Mouse (Mus musculus): Measurements from ENCODE around the gene Dapk3.
A peak's percentile ranks its signal among the peaks of the same experiment; 100 is the strongest.
"Not testable (repeated sequence)": the region's sequence is repeated elsewhere in the genome, so short reads cannot be mapped to it uniquely, and the experiment has no call there.

Dapk3 gene

GRCm38 (mm10) chr10:81179451-81180342 lies 3.1 kb upstream of the Dapk3 start:
- no peak for DNase-seq

GRCm38 (mm10) chr10:81180946-81181345 lies 1.9 kb upstream of the Dapk3 start:
- DNase-seq = no peak

DNA sequence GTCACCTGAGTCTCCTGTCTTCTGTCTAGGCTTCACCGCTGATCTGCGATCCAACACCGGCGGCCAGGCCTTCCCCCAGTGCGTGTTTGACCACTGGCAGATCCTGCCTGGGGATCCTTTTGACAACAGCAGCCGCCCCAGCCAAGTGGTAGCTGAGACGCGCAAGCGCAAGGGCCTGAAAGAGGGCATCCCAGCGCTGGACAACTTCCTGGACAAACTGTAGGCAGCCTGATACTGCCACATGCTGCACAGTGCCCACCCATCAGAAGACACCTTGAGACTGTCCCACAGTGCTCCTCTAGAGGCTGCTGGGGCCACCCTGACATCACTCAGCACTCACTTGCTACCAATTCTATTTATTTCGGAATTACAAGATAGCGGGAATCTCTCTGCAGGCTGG lies 945 bp upstream of the Dapk3 start:
- not testable (repeated sequence) for DNase-seq

- DNase-seq = no peak
Observed at GRCm38 (mm10) chr10:81183805-81184204, 1.0 kb downstream of the Dapk3 start, which contains the start of gene 4930442H23Rik. Gene 4930442H23Rik, minus strand, starts transcription at chr10:81183849.

DNA sequence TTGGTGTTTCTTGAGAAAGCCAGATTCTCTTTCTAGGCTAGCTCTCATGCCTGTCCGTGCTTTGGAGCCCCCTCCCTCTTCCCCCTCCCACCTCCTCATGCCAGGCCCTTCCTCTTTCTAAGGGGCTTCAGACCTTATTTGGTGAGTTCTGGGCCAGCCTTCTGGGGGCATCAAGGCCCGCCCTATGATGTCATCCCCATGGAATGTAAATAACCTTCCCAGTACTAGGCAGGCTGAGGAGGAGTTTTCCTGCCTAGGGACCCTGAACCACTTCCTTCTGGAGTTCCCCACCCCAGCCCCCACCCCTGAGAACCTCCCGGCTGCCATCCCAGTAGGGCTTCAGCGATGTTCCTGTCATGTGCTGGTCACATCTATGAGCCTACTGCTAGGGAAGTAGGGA lies 2.0 kb downstream of the Dapk3 start:
- DNase-seq = no peak

GRCm38 (mm10) chr10:81187161-81187560 lies 4.4 kb downstream of the Dapk3 start:
- DNase-seq = no peak

GRCm38 (mm10) chr10:81189821-81190220 lies 7.0 kb downstream of the Dapk3 start:
- peak in 1 of 2 experiments; percentile 46 for DNase-seq

DNA sequence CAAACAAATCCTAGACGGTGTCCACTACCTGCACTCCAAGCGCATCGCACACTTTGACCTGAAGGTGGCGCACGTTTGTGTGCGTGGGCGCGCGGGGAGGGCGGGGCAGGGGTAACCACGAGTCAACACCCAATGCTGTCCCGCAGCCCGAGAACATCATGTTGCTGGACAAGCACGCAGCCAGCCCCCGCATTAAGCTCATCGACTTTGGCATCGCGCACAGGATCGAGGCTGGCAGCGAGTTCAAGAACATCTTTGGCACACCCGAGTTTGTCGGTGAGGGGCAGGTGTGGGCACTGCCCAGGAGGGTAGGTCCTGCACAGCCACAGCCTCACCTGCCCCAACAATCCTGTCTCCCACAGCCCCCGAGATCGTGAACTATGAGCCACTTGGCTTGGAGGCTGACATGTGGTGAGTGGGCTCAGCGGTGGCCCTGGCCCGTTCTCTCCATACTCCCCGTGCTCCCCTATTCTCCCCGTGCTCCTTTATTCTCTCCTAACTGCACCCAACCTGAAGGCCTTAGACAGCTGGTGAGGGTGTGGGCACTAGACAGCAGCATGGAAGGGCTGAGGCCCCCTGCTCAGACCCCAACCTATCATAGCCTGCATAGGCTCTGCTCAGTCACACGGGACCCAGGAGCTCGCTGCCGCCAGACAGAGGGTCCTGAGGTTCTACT lies 7.6 kb downstream of the Dapk3 start:
- peak in 1 of 2 experiments; percentile 53 for DNase-seq

- no peak for DNase-seq
Observed at GRCm38 (mm10) chr10:81190912-81191321, 8.1 kb downstream of the Dapk3 start.

DNA sequence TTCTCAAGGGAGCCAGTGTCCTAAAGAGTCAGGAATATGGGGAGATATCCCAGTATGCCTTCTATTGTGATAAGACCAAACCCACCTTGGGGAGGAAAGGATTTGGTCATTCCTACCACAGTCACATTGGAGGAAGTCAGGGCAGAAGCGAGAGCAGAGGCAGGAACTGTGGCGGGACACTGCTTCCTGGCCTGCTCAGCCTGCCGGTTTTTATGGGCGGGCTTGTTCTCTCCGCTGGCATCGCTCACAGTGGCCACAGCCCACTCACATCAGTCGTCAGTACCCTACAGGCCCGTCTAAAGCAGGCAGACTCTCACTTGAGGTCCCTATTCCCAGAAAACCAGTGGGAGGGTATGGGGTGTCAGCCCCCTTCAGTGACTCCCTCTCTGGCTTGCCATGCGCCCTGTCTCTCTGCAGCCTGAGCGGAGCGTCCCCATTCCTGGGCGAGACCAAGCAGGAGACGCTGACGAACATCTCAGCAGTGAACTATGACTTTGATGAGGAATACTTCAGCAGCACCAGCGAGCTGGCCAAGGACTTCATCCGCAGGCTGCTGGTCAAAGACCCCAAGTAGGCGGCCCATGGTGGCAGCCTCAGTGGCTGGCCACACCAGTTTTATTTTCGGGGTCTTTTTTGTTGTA lies 8.7 kb downstream of the Dapk3 start:
- DNase-seq = peak in 1 of 2 experiments; percentile 56

GRCm38 (mm10) chr10:81192270-81192967 lies 9.6 kb downstream of the Dapk3 start:
- DNase-seq = peak; percentile 81 to 91

- DNase-seq = peak in 1 of 2 experiments; percentile 71
Observed at GRCm38 (mm10) chr10:81192968-81193501, 10.2 kb downstream of the Dapk3 start.

DNA sequence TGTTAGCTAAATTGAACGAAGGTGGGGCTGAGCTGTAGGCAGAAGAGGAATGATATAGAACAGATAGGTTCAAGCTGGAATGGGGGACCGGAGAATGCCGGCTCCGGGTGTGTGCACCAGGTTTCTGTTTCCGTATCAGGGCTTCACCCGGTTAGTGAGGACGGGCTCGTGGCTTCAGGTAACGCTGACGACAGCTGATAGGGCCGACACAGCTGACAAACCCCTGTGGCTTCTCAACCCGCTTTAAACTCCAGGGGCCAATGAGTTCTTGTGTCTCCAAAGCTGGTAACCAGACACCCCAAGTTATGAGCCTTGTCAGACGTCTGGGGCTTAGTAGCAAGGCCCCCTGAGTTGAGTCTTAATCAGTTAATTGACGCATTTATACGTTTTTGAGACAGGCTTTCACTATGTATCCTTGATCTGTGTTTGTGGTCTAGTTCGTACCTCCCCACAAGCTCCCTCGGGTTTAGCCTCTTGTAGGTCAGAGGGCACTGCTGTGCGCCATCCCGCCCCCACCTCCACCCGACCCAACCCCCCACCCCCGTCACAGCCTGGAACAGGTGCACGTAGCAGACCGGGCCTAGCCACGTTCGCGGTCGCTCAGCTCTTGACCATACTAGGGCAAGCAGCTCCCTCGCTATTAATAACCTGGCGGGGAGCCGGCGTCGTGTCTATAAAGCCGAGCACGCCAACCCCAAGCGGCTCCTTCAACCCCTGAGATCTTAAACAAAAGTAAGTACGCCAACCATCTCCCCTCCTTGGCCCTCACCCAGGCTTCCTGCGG lies 11.4 kb downstream of the Dapk3 start:
- DNase-seq = peak in 1 of 2 experiments; percentile 57

- no peak for DNase-seq
Observed at GRCm38 (mm10) chr10:81195300-81195699, 12.5 kb downstream of the Dapk3 start.

- DNase-seq = no peak
Observed at GRCm38 (mm10) chr10:81196470-81197065, 13.8 kb downstream of the Dapk3 start.

- DNase-seq = no peak
Observed at GRCm38 (mm10) chr10:81197305-81197704, 14.5 kb downstream of the Dapk3 start.

DNA sequence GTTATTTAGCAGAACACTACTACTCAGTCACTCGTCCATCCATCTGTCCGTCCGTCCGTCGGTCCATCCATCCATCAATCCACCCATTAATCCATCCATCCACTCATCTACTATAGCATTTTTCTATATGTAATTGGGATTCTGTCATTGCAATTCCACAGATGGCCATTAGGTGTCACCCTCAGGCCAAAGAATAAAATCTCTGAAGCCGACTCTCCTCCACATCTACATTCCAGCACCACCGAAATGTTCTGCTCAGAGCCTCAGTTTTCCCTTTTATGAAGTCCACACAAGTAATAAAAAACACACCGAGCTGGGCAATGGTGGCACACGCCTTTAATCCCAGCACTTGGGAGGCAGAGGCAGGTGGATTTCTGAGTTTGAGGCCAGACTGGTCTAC lies 15.4 kb downstream of the Dapk3 start:
- DNase-seq = peak in 1 of 2 experiments; percentile 79

GRCm38 (mm10) chr10:81198990-81199389 lies 16.2 kb downstream of the Dapk3 start:
- DNase-seq = no peak

GRCm38 (mm10) chr10:81200141-81200540 lies 17.3 kb downstream of the Dapk3 start:
- DNase-seq = no peak

- DNase-seq = no peak
Observed at GRCm38 (mm10) chr10:81200605-81201287, 17.9 kb downstream of the Dapk3 start.
